Mouse (Mus musculus) liver, embryonic 14.5 days (tissue): ENCODE data around the gene Acaca. TPM values are rescaled to one million over a fixed set of nuclear protein-coding genes. Genes with fewer than 3 reads are reported as not detected.

ENCODE experiments used
- ATAC-seq: fragments of 200-750 bp; cut with Nextera tagmentation; 2 replicates; pipeline ENCODE4 v1.8.0; 2017; ENCODE audit warnings: moderate number of reproducible peaks, mild to moderate bottlenecking, moderate library complexity; ENCODE audit not compliant: insufficient read depth
- DNase-seq, 3 experiments: peaks; one replicate each; pipeline ENCODE4 v3.0.0-alpha.2; 2012 to 2013; ENCODE audit warnings: low read depth in 3 of 3, low spot score in 3 of 3
- H3K27ac ChIP-seq: fragments of 300-500 bp; sonication (generic); 2 replicates; pipeline ENCODE4 v1.5.1; 2014; ENCODE audit warnings: moderate library complexity, mild to moderate bottlenecking, control low read depth, inconsistent platforms
- H3K27me3 ChIP-seq: fragments of 300-500 bp; sonication (generic); 2 replicates; pipeline ENCODE4 v1.6.1; 2014; ENCODE audit warnings: mild to moderate bottlenecking, low read length, moderate library complexity; ENCODE audit not compliant: control insufficient read depth, insufficient read depth
- H3K36me3 ChIP-seq: fragments of 300-500 bp; sonication (generic); replicated peaks from 2 replicates; pipeline ENCODE4 v1.6.1; 2014; ENCODE audit warnings: low read depth; ENCODE audit not compliant: control insufficient read depth, insufficient read depth
- H3K4me1 ChIP-seq, 2 experiments: fragments of 200-500 bp in 1 of 2; fragments of 300-500 bp in 1 of 2; sonication (generic) in 1 of 2; replicated peaks; 2 replicates each; pipeline ENCODE4 v1.6.1; 2012 to 2014; ENCODE audit warnings: antibody characterized with exemption in 1 of 2, inconsistent platforms in 1 of 2, low read length in 1 of 2; ENCODE audit not compliant: control insufficient read depth in 2 of 2, insufficient read depth in 2 of 2
- H3K4me2 ChIP-seq: fragments of 300-500 bp; sonication (generic); 2 replicates; pipeline ENCODE4 v1.6.1; 2014; ENCODE audit warnings: low read depth, mild to moderate bottlenecking, control low read depth, moderate library complexity
- H3K4me3 ChIP-seq, 2 experiments: fragments of 200-500 bp in 1 of 2; fragments of 300-500 bp in 1 of 2; sonication (generic) in 1 of 2; 2 replicates each; pipeline ENCODE4 v1.5.1; 2012 to 2014; ENCODE audit warnings: low read depth in 2 of 2, low read length in 2 of 2, mild to moderate bottlenecking in 2 of 2, control low read depth in 1 of 2, inconsistent platforms in 1 of 2, moderate library complexity in 1 of 2; ENCODE audit not compliant: insufficient read depth in 1 of 2
- H3K9ac ChIP-seq: fragments of 300-500 bp; sonication (generic); replicated peaks from 2 replicates; pipeline ENCODE4 v1.6.1; 2014; ENCODE audit warnings: mild to moderate bottlenecking, control low read depth, moderate library complexity
- H3K9me3 ChIP-seq: fragments of 300-500 bp; sonication (generic); 2 replicates; pipeline ENCODE4 v1.6.1; 2016; ENCODE audit warnings: low read length, mixed read lengths; ENCODE audit not compliant: control insufficient read depth
- CTCF ChIP-seq: IDR thresholded peaks from 2 replicates; pipeline ENCODE4 v1.5.1; 2016; ENCODE audit warnings: antibody characterized with exemption, low read depth, control low read depth
- EP300 ChIP-seq: IDR thresholded peaks from 2 replicates; pipeline ENCODE4 v1.6.1; 2016; ENCODE audit warnings: antibody characterized with exemption, low read depth
- WGBS: fragments of 180-500 bp; shearing (Covaris S2); extraction: QIAGEN DNeasy Blood & Tissue Kit; methylation state at CpG from one replicate; pipeline ENCODE4 v1.1.7; 2014; ENCODE audit not compliant: insufficient replicate concordance; 5-methylcytosine and 5-hydroxymethylcytosine counted together
- polyA plus RNA-seq, 2 experiments: library from polyadenylated mRNA; depleted of rRNA in 1 of 2; stranded (reverse) in 1 of 2; unstranded in 1 of 2; fragments of >200 nt; fragmentation: Nextera tagmentation in 1 of 2; extraction: Ambion mirVana in 1 of 2; gene quantifications; 2 replicates each; pipeline versions ENCODE4 v1.2.1 to v1.2.3; 2012 to 2014

Acaca gene
- polyA plus RNA-seq, 2 experiments, result 4.7 to 6.6 TPM

- H3K27me3 ChIP-seq, result no peaks in the 10 kb centered on the region
- no peak overlapping the region for H3K27ac ChIP-seq
- 0 out of 4 replicates have a peak, but pooled peaks cover 0 to 2% of the 10 kb centered on the region in 2 experiments for H3K4me1 ChIP-seq
- no peak overlapping the region for H3K9ac ChIP-seq
- peaks cover 4% of the 10 kb centered on the region for H3K36me3 ChIP-seq
- ATAC-seq (no peak), DNase-seq (no peak)
- H3K4me2 ChIP-seq, result no peak overlapping the region
- H3K4me3 ChIP-seq, result no peak overlapping the region
- 77% methylated on average over 13 of the region's 13 CpGs for WGBS
- TF ChIP-seq EP300 (no peak), CTCF (no peak)
- H3K9me3 ChIP-seq, result no peaks in the 10 kb centered on the region
Observed at GRCm38 (mm10) chr11:84425736-84426632, 296.5 kb downstream of the Acaca start.

DNA sequence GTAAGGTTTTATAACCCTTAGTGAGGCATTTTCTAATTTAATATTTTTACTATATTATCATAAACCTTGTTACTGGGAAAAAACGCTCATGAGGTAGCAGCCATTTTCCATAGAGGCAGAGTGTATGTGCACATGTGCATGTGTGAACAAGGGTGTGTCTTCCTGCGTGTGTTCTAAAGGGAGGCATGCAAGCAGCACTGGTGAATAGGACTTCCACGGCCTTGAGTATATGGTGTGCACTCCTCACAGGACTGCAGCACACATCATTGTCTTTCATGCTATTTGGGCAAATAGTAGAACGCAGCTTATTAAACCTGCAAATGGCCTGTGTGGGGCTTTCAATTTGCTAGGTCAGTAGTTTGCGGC lies 297.1 kb downstream of the Acaca start:
- Histone ChIP-seq H3K9me3 (no peaks in the 10 kb centered on the region), H3K4me2 (no peak overlapping the region), H3K4me3 (no peak overlapping the region), H3K4me1 (0 out of 4 replicates have a peak, but pooled peaks cover 0 to 2% of the 10 kb centered on the region in 2 experiments), H3K9ac (no peak overlapping the region), H3K27ac (no peak overlapping the region), H3K36me3 (peaks cover 4% of the 10 kb centered on the region), H3K27me3 (no peaks in the 10 kb centered on the region)
- DNase-seq (no peak), ATAC-seq (no peak)
- TF ChIP-seq EP300 (no peak), CTCF (no peak)
- WGBS, result 76% methylated on average over 5 of the region's 5 CpGs

DNA sequence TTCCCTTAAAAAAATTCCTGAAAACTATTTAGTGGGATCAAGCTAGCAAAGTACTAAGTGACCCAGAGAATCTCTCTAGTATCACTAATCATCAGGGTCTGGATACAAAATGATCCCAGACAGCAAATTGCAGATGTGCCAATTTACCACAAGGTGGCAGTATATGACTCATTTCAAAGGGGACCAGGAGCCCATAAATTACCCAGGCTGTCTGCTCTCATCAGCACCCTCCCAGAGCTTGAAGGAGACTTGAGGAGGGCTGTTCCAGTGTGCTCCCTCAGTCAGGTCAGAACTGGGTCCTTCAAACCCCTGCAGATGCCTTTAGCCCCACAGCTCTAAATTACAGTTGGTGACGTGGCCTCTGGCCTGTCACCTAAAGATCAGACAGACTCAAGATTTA lies 300.1 kb downstream of the Acaca start:
- no peak overlapping the region for H3K4me2 ChIP-seq
- peaks cover 4% of the 10 kb centered on the region for H3K36me3 ChIP-seq
- ATAC-seq, result no peak
- 76% methylated on average over 1 of the region's 1 CpGs for WGBS
- no peak overlapping the region for H3K4me3 ChIP-seq
- DNase-seq, result no peak
- no peaks in the 10 kb centered on the region for H3K9me3 ChIP-seq
- no peak overlapping the region for H3K27ac ChIP-seq
- H3K27me3 ChIP-seq, result no peaks in the 10 kb centered on the region
- TF ChIP-seq EP300 (no peak), CTCF (peak; percentile 80)
- 0 out of 4 replicates have a peak, but pooled peaks cover 0 to 2% of the 10 kb centered on the region in 2 experiments for H3K4me1 ChIP-seq
- H3K9ac ChIP-seq, result no peak overlapping the region

DNA sequence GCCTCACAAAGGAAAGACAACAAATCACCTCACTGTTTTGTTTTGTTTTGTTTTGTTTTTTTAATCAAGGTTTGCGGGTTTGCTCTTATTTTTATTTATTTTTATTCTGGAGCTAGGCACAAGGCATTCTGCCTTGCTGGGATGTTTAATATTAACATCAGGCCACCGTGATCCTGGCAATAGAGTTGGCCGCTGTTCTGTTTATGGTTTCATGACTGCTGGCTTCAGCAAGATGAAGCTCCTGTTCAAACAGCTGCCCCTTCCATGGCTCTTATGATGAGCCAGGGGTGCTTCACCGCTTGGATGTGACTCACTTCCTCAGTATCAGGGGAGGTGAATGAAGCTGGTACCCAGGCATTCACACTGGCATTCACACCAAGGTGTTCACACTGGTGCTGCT lies 300.9 kb downstream of the Acaca start:
- no peak overlapping the region for H3K4me2 ChIP-seq
- H3K9ac ChIP-seq, result no peak overlapping the region
- no peaks in the 10 kb centered on the region for H3K9me3 ChIP-seq
- no peak for DNase-seq
- no peak for ATAC-seq
- no peak overlapping the region for H3K27ac ChIP-seq
- no peaks in the 10 kb centered on the region for H3K27me3 ChIP-seq
- WGBS, result 78% methylated on average over 4 of the region's 4 CpGs
- peaks cover 4% of the 10 kb centered on the region for H3K36me3 ChIP-seq
- 0 out of 4 replicates have a peak, but pooled peaks cover 0 to 2% of the 10 kb centered on the region in 2 experiments for H3K4me1 ChIP-seq
- TF ChIP-seq CTCF, result no peak
- no peak for TF ChIP-seq EP300
- no peak overlapping the region for H3K4me3 ChIP-seq

GRCm38 (mm10) chr11:84434879-84435278 lies 305.4 kb downstream of the Acaca start:
- WGBS, result 72% methylated on average over 6 of the region's 6 CpGs

More at GRCm38 (mm10) chr11:84434879-84435278, 305.4 kb downstream of the Acaca start:
- H3K4me2 ChIP-seq, result no peak overlapping the region
- peaks cover 0 to 9% of the 10 kb centered on the region in 2 experiments; a peak in 2 of 4 replicates for H3K4me1 ChIP-seq
- H3K9ac ChIP-seq, result no peak overlapping the region
- DNase-seq (no peak), ATAC-seq (no peak)
- H3K36me3 ChIP-seq, result peaks cover 4% of the 10 kb centered on the region
- H3K9me3 ChIP-seq, result no peaks in the 10 kb centered on the region
- H3K4me3 ChIP-seq, result no peak overlapping the region
- no peak overlapping the region for H3K27ac ChIP-seq
- no peaks in the 10 kb centered on the region for H3K27me3 ChIP-seq
- TF ChIP-seq CTCF (peak; percentile 53), EP300 (no peak)
